Mouse (Mus musculus): ENCODE measurements around the gene Gpr143. TPM values are rescaled to one million over a fixed set of nuclear protein-coding genes. Genes with fewer than 3 reads are reported as not detected.
A peak's percentile ranks its signal among the peaks of the same experiment; 100 is the strongest.
"Not testable (repeated sequence)": the region's sequence is repeated elsewhere in the genome, so short reads cannot be mapped to it uniquely, and the experiment has no call there.

The Gpr143 gene
- polyA plus RNA-seq, 1 experiment from 2014 or later = 0.09 TPM

- peak; percentile 96 for ATAC-seq (replicated peaks; ENCODE audit: low FRiP score)
- H3K9me3 ChIP-seq (replicated peaks) = no peaks in the 10 kb centered on the region
- H3K4me2 ChIP-seq = peak overlapping the region; percentile 59
- peak overlapping the region; percentile 87 for H3K27ac ChIP-seq
- peaks cover 30% of the 10 kb centered on the region for H3K27me3 ChIP-seq
- H3K9ac ChIP-seq = peak overlapping the region; percentile 59
- H3K4me1 ChIP-seq = no peaks in the 10 kb centered on the region
- H3K4me3 ChIP-seq (replicated peaks) = peak overlapping the region; percentile 63
- 17% methylated on average over 39 of the region's 48 CpGs for WGBS
- no peaks in the 10 kb centered on the region for H3K36me3 ChIP-seq
Measured at GRCm38 (mm10) chrX:152769600-152770157, 12.0 kb upstream of the Gpr143 start.

GRCm38 (mm10) chrX:152788129-152788528 is 6.4 kb downstream of the Gpr143 start:
- Histone ChIP-seq H3K4me1 (no peaks in the 10 kb centered on the region), H3K9ac (no peak overlapping the region), H3K9me3 (replicated peaks) (no peaks in the 10 kb centered on the region), H3K27ac (no peak overlapping the region), H3K27me3 (peaks cover 30% of the 10 kb centered on the region), H3K36me3 (no peaks in the 10 kb centered on the region), H3K4me3 (replicated peaks) (no peak overlapping the region), H3K4me2 (no peak overlapping the region)
- WGBS = 76% methylated on average over 1 of the region's 1 CpGs
- ATAC-seq (replicated peaks; ENCODE audit: low FRiP score) = no peak

- Histone ChIP-seq H3K4me1 (no peaks in the 10 kb centered on the region), H3K36me3 (no peaks in the 10 kb centered on the region), H3K9me3 (replicated peaks) (no peaks in the 10 kb centered on the region), H3K27me3 (peaks cover 29% of the 10 kb centered on the region), H3K4me2 (no peak overlapping the region), H3K27ac (no peak overlapping the region), H3K4me3 (replicated peaks) (no peak overlapping the region), H3K9ac (no peak overlapping the region)
- WGBS = 68% methylated on average over 2 of the region's 2 CpGs
- no peak for ATAC-seq (replicated peaks; ENCODE audit: low FRiP score)
Measured at GRCm38 (mm10) chrX:152788611-152789010, 6.9 kb downstream of the Gpr143 start.

- Histone ChIP-seq H3K4me1 (no peaks in the 10 kb centered on the region), H3K27me3 (peaks cover 12% of the 10 kb centered on the region; the same call in 1 of the 2 replicates), H3K36me3 (no peaks in the 10 kb centered on the region), H3K4me2 (no peak overlapping the region), H3K27ac (no peak overlapping the region), H3K4me3 (replicated peaks) (no peak overlapping the region), H3K9me3 (replicated peaks) (no peaks in the 10 kb centered on the region), H3K9ac (no peak overlapping the region)
- ATAC-seq (replicated peaks; ENCODE audit: low FRiP score) = no peak
Measured at GRCm38 (mm10) chrX:152805317-152805716, 23.6 kb downstream of the Gpr143 start.

GRCm38 (mm10) chrX:152813339-152813738 is 31.6 kb downstream of the Gpr143 start:
- no peaks in the 10 kb centered on the region for H3K9me3 ChIP-seq (replicated peaks)
- no peaks in the 10 kb centered on the region for H3K36me3 ChIP-seq
- no peak overlapping the region for H3K4me2 ChIP-seq
- no peak overlapping the region for H3K27ac ChIP-seq
- H3K4me3 ChIP-seq (replicated peaks) = no peak overlapping the region
- WGBS = 80% methylated on average over 3 of the region's 3 CpGs
- peaks cover 4% of the 10 kb centered on the region; the same call in 1 of the 2 replicates for H3K27me3 ChIP-seq
- ATAC-seq (replicated peaks; ENCODE audit: low FRiP score) = no peak
- H3K4me1 ChIP-seq = no peaks in the 10 kb centered on the region
- no peak overlapping the region for H3K9ac ChIP-seq

GRCm38 (mm10) chrX:152818996-152819395 is 37.3 kb downstream of the Gpr143 start:
- Histone ChIP-seq H3K27me3 (peaks cover 11% of the 10 kb centered on the region; the same call in 1 of the 2 replicates), H3K4me1 (no peaks in the 10 kb centered on the region), H3K4me2 (no peak overlapping the region), H3K36me3 (no peaks in the 10 kb centered on the region), H3K9me3 (replicated peaks) (no peaks in the 10 kb centered on the region), H3K9ac (no peak overlapping the region), H3K4me3 (replicated peaks) (no peak overlapping the region), H3K27ac (no peak overlapping the region)
- no peak for ATAC-seq (replicated peaks; ENCODE audit: low FRiP score)

GRCm38 (mm10) chrX:152831003-152831550 is 49.4 kb downstream of the Gpr143 start:
- H3K27ac ChIP-seq; H3K4me3 ChIP-seq (replicated peaks); ATAC-seq (replicated peaks; ENCODE audit: low FRiP score); H3K9ac ChIP-seq; H3K4me2 ChIP-seq; H3K4me1 ChIP-seq; H3K9me3 ChIP-seq (replicated peaks); H3K27me3 ChIP-seq; H3K36me3 ChIP-seq: not testable (repeated sequence)
- no CpG with 5 or more reads among the region's 1 CpGs for WGBS

GRCm38 (mm10) chrX:152834940-152835339 is 53.2 kb downstream of the Gpr143 start:
- ATAC-seq (replicated peaks; ENCODE audit: low FRiP score); H3K36me3 ChIP-seq; H3K4me1 ChIP-seq; H3K4me2 ChIP-seq; H3K27me3 ChIP-seq; H3K9ac ChIP-seq; H3K4me3 ChIP-seq (replicated peaks); H3K9me3 ChIP-seq (replicated peaks); H3K27ac ChIP-seq: not testable (repeated sequence)
- 24% methylated on average over 5 of the region's 5 CpGs for WGBS

GRCm38 (mm10) chrX:152855076-152855772 is 73.5 kb downstream of the Gpr143 start:
- Histone ChIP-seq H3K9ac (no peak overlapping the region), H3K36me3 (no peaks in the 10 kb centered on the region), H3K4me2 (no peak overlapping the region), H3K4me1 (no peaks in the 10 kb centered on the region), H3K27ac (no peak overlapping the region), H3K27me3 (0 out of 2 replicates have a peak, but pooled peaks cover 2% of the 10 kb centered on the region), H3K9me3 (replicated peaks) (peaks cover 5% of the 10 kb centered on the region), H3K4me3 (replicated peaks) (no peak overlapping the region)
- 96% methylated on average over 3 of the region's 3 CpGs for WGBS
- ATAC-seq (replicated peaks; ENCODE audit: low FRiP score) = no peak

Other genes with a start within 250 kb of the Gpr143 start
- not detected in 2 replicates for gene Cldn34a, start 218.6 kb upstream of the Gpr143 start, polyA plus RNA-seq (2015; fragmentation: Nextera tagmentation; extraction: Ambion mirVana)
- 4.7 and 5.5 TPM in 2 replicates for gene Shroom2, start 12.5 kb upstream of the Gpr143 start, polyA plus RNA-seq (2015; fragmentation: Nextera tagmentation; extraction: Ambion mirVana)
- gene Usp51, start 224.5 kb downstream of the Gpr143 start, polyA plus RNA-seq (2015; fragmentation: Nextera tagmentation; extraction: Ambion mirVana) = 0.95 and 1.2 TPM in 2 replicates

All from kidney, embryonic 15.5 days (tissue).